Mouse (Mus musculus): ENCODE measurements around the gene Exoc3. TPM values are rescaled to one million over a fixed set of nuclear protein-coding genes. Genes with fewer than 3 reads are reported as not detected.
A peak's percentile ranks its signal among the peaks of the same experiment; 100 is the strongest.

The Exoc3 gene
- polyA plus RNA-seq, 1 experiment from 2014 or later: 76.5 TPM

DNA sequence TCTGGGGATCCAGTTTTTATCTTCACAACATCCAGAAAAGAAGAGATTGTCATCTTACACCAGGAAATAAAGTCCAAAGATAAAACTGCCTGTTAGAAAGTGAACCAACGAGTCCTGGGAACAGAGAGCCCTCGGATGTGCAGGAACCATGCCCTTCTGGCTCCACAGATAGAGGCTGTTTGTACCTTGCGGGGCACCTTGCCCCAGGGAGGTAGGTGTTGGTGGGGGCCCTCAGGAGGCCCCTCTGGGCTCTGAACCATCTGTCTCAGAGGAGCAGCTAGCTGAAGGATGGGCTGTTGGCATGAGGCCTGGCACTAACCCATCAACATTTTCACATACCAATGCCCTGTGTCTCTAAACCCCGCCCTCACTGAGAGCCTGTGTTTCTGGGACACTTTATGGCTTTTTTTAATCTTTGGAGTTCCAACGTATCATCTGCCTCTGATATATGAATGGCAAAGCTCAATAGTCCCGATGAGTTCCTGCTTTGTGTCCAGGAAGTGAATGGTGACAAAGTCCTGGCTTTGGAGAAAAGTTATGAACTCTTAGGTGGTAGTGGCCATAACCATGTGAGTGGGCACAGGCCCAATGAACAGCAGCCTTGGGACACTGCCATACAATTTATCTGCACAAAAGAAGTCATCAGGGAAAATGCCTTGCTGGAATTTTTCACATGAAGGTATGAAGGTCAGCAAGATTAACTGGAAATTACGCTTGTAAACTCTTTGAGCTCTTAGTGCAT is 69.5 kb downstream of the Exoc3 start:
- DNase-seq (no peak), ATAC-seq (ENCODE audit: insufficient read depth) (no peak)
- Histone ChIP-seq H3K4me1 (ENCODE audit: insufficient read depth) (no peaks in the 10 kb centered on the region), H3K27ac (ENCODE audit: low read depth) (no peak overlapping the region), H3K27me3 (ENCODE audit: insufficient read depth, low read length) (no peaks in the 10 kb centered on the region), H3K36me3 (ENCODE audit: insufficient read depth) (no peaks in the 10 kb centered on the region), H3K9me3 (ENCODE audit: low read depth, low read length) (no peaks in the 10 kb centered on the region), H3K4me3 (ENCODE audit: low read depth, low read length) (no peak overlapping the region), H3K9ac (no peak overlapping the region), H3K4me2 (no peak overlapping the region)
- no peak for TF ChIP-seq CTCF (IDR thresholded peaks at IDR 0.05; ENCODE audit: low read depth)
- 65% methylated on average over 7 of the region's 7 CpGs for WGBS

DNA sequence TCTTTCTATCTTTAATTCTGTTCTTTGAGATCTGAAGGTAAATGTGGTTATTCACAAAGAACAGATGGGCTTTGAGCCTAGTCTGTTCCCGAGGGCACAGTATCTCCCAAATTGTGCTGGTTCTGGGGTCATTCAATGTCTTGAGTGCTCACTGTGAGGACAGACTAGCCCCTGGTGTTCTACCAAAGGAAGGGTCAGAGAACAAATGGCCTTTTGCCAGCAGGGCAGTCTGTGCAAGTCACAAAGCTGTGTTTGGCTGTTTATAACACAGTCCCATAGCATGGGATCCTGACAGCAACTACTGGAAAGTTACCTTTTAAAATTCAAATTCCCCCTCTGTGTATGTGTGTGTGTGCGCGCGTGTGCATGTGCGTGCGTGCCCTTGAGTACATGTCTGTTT is 78.6 kb downstream of the Exoc3 start:
- ATAC-seq (ENCODE audit: insufficient read depth) (no peak), DNase-seq (no peak)
- no peaks in the 10 kb centered on the region for H3K36me3 ChIP-seq (ENCODE audit: insufficient read depth)
- H3K4me1 ChIP-seq (ENCODE audit: insufficient read depth): no peaks in the 10 kb centered on the region
- H3K27ac ChIP-seq (ENCODE audit: low read depth): no peak overlapping the region
- WGBS: 85% methylated on average over 6 of the region's 6 CpGs
- no peak overlapping the region for H3K4me2 ChIP-seq
- H3K27me3 ChIP-seq (ENCODE audit: insufficient read depth, low read length): no peaks in the 10 kb centered on the region
- no peaks in the 10 kb centered on the region for H3K9me3 ChIP-seq (ENCODE audit: low read depth, low read length)
- no peak overlapping the region for H3K9ac ChIP-seq
- no peak overlapping the region for H3K4me3 ChIP-seq (ENCODE audit: low read depth, low read length)
- no peak for TF ChIP-seq CTCF (IDR thresholded peaks at IDR 0.05; ENCODE audit: low read depth)

DNA sequence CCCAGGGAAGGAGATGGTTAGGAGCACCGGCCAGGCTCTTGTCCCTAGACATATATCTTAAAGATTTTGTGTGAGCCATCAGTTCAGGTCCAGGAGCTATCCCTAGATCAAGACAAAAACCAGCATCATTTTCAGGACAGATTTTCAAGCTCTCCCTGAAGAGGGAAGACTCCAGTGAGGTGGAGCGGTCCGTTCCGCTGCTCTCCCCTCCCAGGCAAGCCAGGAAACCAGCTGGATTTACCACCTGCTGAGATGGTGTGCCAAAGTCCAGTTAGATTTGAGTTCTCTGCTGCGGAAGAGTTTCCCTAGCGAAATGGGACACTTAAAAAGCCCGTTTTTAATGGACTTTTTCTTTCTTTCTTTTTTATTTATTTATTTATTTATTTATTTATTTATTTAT is 81.0 kb downstream of the Exoc3 start:
- Histone ChIP-seq H3K4me3 (ENCODE audit: low read depth, low read length) (no peak overlapping the region), H3K4me1 (ENCODE audit: insufficient read depth) (no peaks in the 10 kb centered on the region), H3K9me3 (ENCODE audit: low read depth, low read length) (no peaks in the 10 kb centered on the region), H3K4me2 (no peak overlapping the region), H3K27ac (ENCODE audit: low read depth) (no peak overlapping the region), H3K27me3 (ENCODE audit: insufficient read depth, low read length) (peaks cover 7% of the 10 kb centered on the region), H3K9ac (no peak overlapping the region), H3K36me3 (ENCODE audit: insufficient read depth) (no peaks in the 10 kb centered on the region)
- no peak for TF ChIP-seq CTCF (IDR thresholded peaks at IDR 0.05; ENCODE audit: low read depth)
- ATAC-seq (ENCODE audit: insufficient read depth): no peak
- 74% methylated on average over 7 of the region's 7 CpGs for WGBS
- no peak for DNase-seq

DNA sequence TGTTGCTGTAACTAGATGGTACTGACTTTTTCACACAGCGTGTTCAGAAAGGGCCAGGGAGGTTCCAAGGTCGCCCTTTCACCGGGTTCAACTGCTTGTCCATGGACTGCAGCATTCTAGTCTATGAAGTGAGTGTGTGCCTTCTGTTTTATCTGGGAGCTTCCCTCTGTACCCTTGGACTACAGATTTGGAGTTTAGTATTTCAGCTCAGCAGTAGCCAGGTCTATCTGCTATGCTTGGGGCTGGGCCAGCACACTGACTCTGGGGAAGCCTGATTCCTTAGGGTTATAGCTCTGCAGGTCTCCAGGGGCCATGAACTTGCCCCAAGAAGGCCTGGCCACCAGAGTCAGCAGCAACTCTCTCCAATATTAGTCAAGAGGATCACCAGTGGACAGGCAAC is 85.9 kb downstream of the Exoc3 start:
- Histone ChIP-seq H3K36me3 (ENCODE audit: insufficient read depth) (no peaks in the 10 kb centered on the region), H3K4me1 (ENCODE audit: insufficient read depth) (no peaks in the 10 kb centered on the region), H3K9me3 (ENCODE audit: low read depth, low read length) (no peaks in the 10 kb centered on the region), H3K27ac (ENCODE audit: low read depth) (no peak overlapping the region), H3K4me2 (no peak overlapping the region), H3K27me3 (ENCODE audit: insufficient read depth, low read length) (peaks cover 35% of the 10 kb centered on the region), H3K9ac (no peak overlapping the region), H3K4me3 (ENCODE audit: low read depth, low read length) (no peak overlapping the region)
- TF ChIP-seq CTCF (IDR thresholded peaks at IDR 0.05; ENCODE audit: low read depth): no peak
- WGBS: 69% methylated on average over 3 of the region's 3 CpGs
- DNase-seq (no peak), ATAC-seq (ENCODE audit: insufficient read depth) (no peak)

DNA sequence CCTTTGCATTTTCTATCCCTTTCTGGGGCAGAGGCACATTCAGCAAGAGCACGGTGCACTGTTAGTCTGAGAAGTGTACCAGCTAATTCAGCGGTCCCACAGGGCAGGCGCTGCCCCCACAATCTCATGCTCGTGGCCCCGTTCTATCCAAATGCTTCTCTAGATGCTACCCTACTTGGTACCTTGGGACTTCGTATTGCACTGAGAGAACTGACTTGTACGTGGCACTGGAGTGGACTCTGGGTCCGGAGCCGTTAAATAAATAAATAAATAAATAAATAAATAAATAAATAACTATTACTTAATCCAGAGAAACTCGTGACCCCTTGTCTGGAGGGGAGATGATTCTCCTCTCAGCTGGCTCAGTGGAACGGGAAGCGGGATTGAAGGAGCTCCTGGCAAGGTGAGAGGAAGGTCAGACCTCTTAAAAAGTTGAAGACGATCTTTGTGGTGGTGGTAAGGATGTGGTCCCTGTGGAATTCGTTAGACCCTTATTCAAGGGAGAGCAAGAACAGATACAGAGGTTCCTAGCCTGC is 86.7 kb downstream of the Exoc3 start:
- H3K4me2 ChIP-seq: no peak overlapping the region; the same call in 1 of the 2 replicates
- WGBS: 26% methylated on average over 14 of the region's 14 CpGs
- DNase-seq (no peak), ATAC-seq (ENCODE audit: insufficient read depth) (no peak)
- H3K36me3 ChIP-seq (ENCODE audit: insufficient read depth): no peaks in the 10 kb centered on the region
- no peak overlapping the region; the same call in 1 of the 2 replicates for H3K4me3 ChIP-seq (ENCODE audit: low read depth, low read length)
- TF ChIP-seq CTCF (IDR thresholded peaks at IDR 0.05; ENCODE audit: low read depth): no peak
- H3K27me3 ChIP-seq (ENCODE audit: insufficient read depth, low read length): peaks cover 35% of the 10 kb centered on the region
- H3K4me1 ChIP-seq (ENCODE audit: insufficient read depth): no peaks in the 10 kb centered on the region
- H3K27ac ChIP-seq (ENCODE audit: low read depth): no peak overlapping the region
- H3K9ac ChIP-seq: no peak overlapping the region
- no peaks in the 10 kb centered on the region for H3K9me3 ChIP-seq (ENCODE audit: low read depth, low read length)

DNA sequence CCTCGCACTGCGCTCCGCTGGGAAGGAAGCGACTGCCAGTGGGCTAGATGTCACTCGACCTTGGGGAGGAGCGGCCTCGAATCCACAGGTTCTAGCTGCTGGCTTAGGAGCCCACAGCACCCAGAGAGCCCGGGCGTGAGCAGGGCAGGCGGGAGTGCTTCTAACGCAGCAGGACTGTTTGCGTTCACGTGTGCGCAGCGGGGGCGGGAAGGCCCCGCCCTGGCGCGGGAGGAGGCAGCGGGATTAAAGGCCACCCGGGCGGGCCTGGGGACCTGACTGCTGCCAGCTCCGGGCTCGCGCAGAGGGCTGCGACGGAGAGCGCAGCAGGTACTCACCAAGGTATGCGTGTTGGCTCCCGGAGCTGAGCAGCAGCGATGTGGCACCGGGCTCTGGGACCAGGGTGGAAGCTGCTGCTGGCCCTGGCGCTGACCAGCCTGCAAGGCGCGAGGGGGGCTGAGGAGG is 87.4 kb downstream of the Exoc3 start, which contains the start of gene Slc9a3:
Gene Slc9a3 (plus strand): TSS at position 317 of the 462 bp plus-strand sequence.
- TF ChIP-seq CTCF (IDR thresholded peaks at IDR 0.05; ENCODE audit: low read depth): no peak
- no peaks in the 10 kb centered on the region for H3K36me3 ChIP-seq (ENCODE audit: insufficient read depth)
- H3K9me3 ChIP-seq (ENCODE audit: low read depth, low read length): no peaks in the 10 kb centered on the region
- H3K27ac ChIP-seq (ENCODE audit: low read depth): no peak within 1 kb of the TSS
- peak within 1 kb of the TSS; percentile 34 for H3K4me3 ChIP-seq (ENCODE audit: low read depth, low read length)
- DNase-seq: peak; percentile 18
- no peaks in the 10 kb centered on the region for H3K4me1 ChIP-seq (ENCODE audit: insufficient read depth)
- peaks cover 35% of the 10 kb centered on the region for H3K27me3 ChIP-seq (ENCODE audit: insufficient read depth, low read length)
- peak; percentile 49; the same call in 1 of the 2 replicates for ATAC-seq (ENCODE audit: insufficient read depth)
- H3K9ac ChIP-seq: no peak within 1 kb of the TSS
- peak within 1 kb of the TSS; percentile 69 for H3K4me2 ChIP-seq
- 1% methylated on average over 35 of the region's 35 CpGs for WGBS

Other genes with a start within 250 kb of the Exoc3 start
- not detected in 2 replicates for gene Zdhhc11, start 244.9 kb downstream of the Exoc3 start, polyA plus RNA-seq (2014; fragmentation: Nextera tagmentation; extraction: Ambion mirVana)
- 1.0 and 1.4 TPM in 2 replicates for gene Tppp, start 199.3 kb downstream of the Exoc3 start, polyA plus RNA-seq (2014; fragmentation: Nextera tagmentation; extraction: Ambion mirVana)
- gene Cep72, start 146.4 kb downstream of the Exoc3 start, polyA plus RNA-seq (2014; fragmentation: Nextera tagmentation; extraction: Ambion mirVana): 18.8 and 19.3 TPM in 2 replicates
- 0.04 TPM in 1 of 2 replicates, not detected in the other for gene Slc9a3, start 87.3 kb downstream of the Exoc3 start, polyA plus RNA-seq (2014; fragmentation: Nextera tagmentation; extraction: Ambion mirVana)
- gene Ahrr, start 83.6 kb upstream of the Exoc3 start, polyA plus RNA-seq (2014; fragmentation: Nextera tagmentation; extraction: Ambion mirVana): 0.72 and 1.5 TPM in 2 replicates
- gene Pdcd6, start 108.8 kb upstream of the Exoc3 start, polyA plus RNA-seq (2014; fragmentation: Nextera tagmentation; extraction: Ambion mirVana): 133 and 140 TPM in 2 replicates
- 232 and 242 TPM in 2 replicates for gene Sdha, start 141.5 kb upstream of the Exoc3 start, polyA plus RNA-seq (2014; fragmentation: Nextera tagmentation; extraction: Ambion mirVana)
- gene Ccdc127, start 141.6 kb upstream of the Exoc3 start, polyA plus RNA-seq (2014; fragmentation: Nextera tagmentation; extraction: Ambion mirVana): 51.8 and 61.1 TPM in 2 replicates
- gene Lrrc14b, start 155.3 kb upstream of the Exoc3 start, polyA plus RNA-seq (2014; fragmentation: Nextera tagmentation; extraction: Ambion mirVana): not detected in 2 replicates
- gene Zfp72, start 182.1 kb upstream of the Exoc3 start, polyA plus RNA-seq (2014; fragmentation: Nextera tagmentation; extraction: Ambion mirVana): 7.3 and 7.6 TPM in 2 replicates
- gene Ftl1-ps1, start 191.0 kb upstream of the Exoc3 start, polyA plus RNA-seq (2014; fragmentation: Nextera tagmentation; extraction: Ambion mirVana): 71.7 and 80.3 TPM in 2 replicates